Mouse (Mus musculus) 3T3-L1 (cell line): Measurements from ENCODE around the gene Ggta1.
"Not testable (repeated sequence)": the region's sequence is repeated elsewhere in the genome, so short reads cannot be mapped to it uniquely, and the experiment has no call there.

Experiments
- DNase-seq: peaks from one replicate; pipeline ENCODE4 v3.0.0-alpha.2; 2015; ENCODE audit warnings: low read depth, low spot score

Ggta1 gene

GRCm38 (mm10) chr2:35461131-35461947, 1.7 kb downstream of the Ggta1 start:
- peak; percentile 94 for DNase-seq

DNA sequence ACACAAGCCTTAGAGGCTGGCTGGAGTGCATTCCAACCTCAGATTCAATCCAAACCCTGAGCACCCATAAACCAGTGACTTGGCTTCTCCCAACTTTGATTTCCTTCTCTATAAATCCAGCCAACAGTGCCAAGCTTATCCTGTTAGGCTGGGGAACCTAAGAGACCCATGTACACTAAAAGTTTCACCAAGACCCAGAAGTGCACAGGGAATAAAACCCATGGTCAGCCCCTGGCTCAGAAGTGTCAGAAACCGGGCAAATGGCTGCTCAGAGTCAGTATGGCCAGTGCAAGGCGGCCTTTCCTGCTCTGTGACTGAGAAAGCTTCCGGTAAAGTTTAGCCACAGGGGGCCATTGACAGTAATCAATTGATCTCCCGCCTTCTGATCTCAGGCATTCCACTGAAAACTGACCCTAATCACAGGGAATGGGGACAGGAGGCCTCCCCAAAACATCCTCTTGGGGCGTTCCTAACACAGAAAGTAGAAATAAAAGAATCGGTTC, 2.6 kb downstream of the Ggta1 start:
- no peak for DNase-seq

DNA sequence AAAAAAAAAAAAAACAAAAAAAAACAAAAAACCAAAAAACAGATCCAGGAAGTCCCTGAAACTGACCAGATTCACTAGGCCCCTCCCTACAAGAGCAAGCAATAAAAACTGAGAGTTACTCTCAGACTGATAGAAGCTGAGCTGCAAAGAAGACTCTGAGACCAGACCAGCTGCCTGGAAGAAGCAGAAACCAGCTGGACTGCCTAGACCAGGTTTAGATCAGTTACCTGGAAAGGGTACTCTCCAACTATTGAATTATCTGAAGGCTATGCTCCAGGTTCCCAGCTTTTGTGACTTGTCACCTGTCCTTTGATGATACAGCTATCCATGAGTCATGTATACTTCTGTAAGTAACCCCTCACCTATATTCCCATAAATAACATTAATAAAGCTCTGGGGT, 3.7 kb downstream of the Ggta1 start:
- no peak for DNase-seq

DNA sequence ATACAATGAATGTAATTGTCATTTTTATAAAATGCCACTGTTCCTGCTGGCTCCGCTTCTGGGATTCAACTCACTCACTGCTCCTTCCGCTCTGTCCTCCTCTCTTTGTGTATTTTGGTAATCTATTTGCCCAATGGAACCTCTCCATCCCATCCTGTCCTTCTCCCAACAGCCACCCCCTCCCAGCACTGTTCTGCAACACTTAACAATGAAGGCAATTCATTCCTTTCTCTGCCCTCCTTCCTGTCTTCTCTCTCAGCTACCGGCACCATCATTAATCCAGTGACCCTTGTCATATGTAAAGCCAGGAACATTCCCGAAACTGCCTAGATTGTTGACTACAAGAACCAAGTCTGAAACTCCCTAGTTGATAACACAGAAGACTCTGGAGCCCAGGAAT, 4.6 kb downstream of the Ggta1 start:
- DNase-seq, result no peak

- DNase-seq, result peak; percentile 70
Observed at GRCm38 (mm10) chr2:35453736-35454135, 9.3 kb downstream of the Ggta1 start.

- DNase-seq, result not testable (repeated sequence)
Observed at GRCm38 (mm10) chr2:35452695-35453094, 10.3 kb downstream of the Ggta1 start.

DNA sequence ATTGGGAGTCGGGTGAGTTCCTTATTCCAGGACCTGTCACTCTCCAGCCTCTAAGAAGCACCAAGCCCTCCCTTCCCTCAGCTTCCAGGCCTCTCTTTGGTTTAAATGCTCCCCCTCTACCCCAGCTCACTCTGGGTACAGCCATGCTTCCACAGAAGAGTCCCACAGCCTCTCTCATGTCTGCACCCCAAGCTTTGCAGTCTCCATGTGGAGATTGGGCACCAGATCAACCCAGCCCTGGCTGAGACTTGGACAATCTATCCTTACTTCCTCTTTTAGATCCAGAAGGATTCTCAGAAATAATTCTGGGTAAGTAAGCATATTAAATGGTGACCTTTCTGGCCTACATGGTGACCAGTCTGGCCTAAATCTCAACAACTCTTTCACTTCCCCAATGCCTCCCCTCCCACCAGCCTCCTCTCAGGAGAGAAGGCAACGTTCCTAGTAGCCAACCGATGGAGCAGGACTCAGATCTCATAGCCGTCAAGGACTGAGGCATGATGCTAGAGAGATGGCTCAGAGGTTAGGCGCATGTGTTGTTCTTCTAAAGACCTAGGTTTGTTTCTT, 11.5 kb downstream of the Ggta1 start:
- no peak for DNase-seq

DNA sequence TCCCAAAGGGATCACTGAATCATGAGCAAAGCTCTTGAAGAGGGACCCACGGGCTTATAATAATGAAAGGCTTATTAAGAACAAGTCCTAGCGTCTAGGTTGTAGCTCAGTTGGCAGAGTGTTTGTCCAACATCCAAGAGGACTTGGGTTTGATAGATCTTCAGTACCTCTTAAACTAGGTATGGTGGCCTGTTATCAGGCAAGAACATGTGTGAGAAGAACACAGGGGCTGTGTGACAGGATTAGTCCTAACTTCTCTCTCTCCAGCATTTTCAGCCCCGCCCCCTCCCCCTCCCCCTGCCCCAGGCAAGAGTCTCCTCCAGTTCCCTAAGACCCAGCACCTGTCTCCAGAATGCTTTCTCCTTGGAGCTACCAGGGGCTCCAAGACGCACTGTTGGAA, 12.2 kb downstream of the Ggta1 start:
- no peak for DNase-seq

DNA sequence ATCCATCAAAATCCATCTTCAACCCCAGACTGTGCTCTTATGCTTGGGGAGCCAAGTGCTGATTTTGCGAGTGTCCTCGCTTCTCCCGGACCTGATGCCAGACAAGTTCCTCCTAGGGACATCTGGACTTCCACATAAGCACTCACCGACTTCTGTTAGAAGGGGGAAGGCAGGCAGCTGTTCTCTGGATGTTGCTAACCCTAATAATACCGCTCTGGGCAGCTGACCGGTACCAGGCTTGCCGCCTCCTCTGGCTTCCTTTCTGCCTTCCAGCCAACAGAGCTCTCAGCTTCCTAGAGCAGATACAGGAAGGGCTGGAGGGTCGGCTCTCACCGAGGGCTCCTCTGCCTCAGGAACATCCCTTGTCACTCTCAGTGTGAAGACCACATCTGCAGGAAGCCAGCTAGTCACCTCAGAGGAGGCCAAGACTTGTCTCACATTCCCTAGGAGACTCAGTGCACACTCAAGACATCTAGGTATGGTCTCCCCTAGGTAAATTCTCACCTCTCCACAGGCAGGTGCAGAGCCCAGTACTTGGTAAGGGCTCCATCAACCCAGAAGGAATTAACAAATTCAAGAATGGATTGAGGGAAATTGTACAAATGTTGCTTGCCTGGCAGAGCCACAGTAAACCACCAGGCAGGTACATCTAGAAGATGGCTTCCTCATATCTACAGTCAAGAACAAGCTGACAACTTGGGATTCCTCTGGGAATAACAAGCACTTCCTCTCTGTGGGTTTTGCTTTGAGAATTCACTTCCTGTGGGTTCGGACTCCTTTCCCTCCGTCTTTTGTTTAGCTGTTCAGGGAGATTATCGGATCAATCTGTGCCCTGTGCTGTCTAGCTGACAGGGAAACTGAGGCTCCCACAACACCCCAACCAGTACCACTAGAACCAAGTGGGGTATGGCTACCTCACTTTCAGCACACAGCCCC, 13.1 kb downstream of the Ggta1 start:
- no peak for DNase-seq

- DNase-seq, result no peak
Observed at GRCm38 (mm10) chr2:35448914-35449670, 13.9 kb downstream of the Ggta1 start.

DNA sequence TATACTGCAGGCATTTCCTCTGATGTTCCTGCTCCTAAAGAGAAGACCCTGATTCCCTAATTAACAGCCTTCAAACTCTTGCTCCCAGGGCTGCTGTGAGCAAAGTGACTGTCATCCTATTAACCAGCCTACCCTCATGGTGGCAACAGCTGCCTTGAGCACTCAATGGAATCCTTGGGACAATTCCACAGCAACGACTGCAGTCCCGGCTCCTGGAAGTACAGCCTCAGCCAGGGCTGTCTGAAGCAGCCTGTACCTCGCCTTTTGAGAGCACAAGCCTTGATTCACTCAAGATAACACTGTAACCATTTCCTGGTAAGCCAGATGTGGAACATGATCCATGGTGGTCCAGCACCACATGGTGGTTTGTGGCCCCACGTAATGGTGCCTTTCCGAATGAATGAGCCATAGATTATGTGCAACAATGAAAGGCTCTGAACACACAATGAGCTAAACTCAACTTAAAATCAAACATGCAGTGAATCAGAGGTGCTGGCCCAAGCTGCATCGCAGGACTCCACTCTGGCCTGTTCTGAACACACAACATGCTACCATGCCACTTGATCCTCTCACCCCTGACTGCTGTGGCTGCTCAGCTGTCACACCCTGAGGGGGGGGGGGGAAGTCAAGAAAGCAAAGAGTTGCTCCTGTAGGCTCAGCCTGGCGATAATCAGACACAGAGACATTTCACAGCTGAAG, 14.7 kb downstream of the Ggta1 start:
- DNase-seq, result no peak

DNA sequence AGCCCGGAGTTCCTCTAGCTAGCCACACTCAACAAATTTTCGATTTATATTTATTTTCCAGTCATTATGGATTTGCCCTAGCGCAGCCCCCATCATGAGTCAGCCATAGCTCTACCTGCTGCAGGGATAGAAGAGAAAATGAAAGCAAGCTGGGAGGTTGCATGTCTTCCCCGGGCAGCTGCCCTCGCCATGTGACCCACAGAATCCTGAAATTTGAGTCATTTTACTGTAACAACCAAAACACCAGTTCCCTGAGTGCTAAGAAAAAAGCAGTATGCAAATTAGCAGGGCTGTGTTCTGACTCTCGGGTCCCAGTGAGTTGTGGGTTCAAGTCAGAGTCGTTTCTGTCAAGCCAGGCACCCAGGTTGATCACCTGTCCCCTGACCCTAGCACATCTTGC, 15.6 kb downstream of the Ggta1 start:
- peak; percentile 83 for DNase-seq

DNA sequence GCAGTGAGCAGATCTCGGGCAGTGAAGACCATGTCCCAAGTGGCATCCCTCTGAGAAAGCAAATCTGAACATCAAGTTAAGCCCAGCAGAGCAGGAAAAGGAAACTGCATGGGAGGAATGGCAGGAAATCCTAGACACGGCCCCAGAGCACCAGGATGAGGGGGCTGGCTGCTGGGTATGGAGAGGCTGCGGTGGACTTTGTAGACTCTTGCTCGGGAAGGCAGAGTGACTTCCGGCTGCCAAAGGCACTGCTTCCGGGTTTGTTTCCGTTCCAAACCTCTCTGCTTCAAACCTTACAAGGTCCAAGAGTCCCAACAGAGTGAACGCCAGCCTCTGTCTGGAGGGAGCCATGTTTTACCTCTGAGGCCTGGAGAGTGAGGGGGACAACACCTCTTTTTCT, 16.2 kb downstream of the Ggta1 start:
- no peak for DNase-seq

DNA sequence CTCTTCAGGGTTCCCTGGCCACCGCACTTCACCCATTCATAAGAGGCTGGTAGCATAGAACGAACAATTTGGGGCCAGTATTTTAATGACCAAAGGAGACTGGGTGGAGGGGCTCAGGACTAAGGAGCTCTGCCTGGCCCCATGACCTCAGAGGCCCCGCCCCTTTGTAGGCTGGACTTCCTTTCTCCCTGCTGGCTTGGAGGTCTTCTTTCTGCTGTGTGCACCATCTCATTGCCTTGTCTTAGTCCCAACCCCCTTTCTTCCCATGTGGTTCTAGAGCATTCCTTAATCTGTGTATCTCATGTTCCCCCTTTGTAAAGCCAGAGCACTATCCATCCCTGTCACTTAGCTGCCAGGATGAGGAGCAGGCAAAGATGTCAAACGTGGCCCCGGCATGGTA, 16.7 kb downstream of the Ggta1 start:
- DNase-seq, result no peak

- DNase-seq, result peak; percentile 73
Observed at GRCm38 (mm10) chr2:35445610-35446009, 17.4 kb downstream of the Ggta1 start.

- DNase-seq, result no peak
Observed at GRCm38 (mm10) chr2:35444764-35445262, 18.2 kb downstream of the Ggta1 start.

DNA sequence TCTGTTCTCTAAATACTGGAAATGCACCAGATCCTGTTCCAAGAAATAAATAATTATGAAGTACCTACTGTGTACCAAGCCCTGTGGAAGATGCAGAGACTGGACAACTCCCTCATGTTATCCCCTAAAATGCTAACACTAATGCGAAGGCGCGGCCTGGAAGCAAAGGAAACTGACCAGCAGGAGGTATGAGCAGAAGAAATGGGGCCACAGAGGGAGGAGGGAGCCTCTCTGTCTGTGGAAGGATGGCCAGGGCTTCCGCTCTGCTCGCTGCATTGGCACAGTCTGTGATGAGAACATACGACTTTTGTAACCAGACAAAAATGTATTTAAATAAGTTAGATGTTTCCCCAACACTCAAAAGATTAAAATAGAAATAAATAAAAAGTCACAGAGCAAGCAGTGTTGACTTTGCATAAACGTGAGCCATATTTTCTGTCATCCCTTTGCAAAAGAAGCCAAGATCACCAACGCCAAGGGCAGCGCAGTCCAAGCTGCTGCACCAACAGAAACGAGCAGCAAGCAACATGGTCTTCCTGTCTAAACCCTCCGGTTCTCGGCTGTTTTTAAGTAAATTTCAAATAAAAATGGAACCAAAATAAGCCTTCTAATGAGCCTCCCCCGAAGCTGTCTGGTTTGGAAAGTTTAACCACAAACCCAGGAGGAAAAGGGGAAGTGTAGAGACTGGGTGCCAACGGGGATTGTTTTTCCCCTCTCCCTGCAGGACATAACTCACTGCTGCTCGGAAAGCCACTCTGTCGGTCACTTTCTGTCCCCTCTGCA, 18.9 kb downstream of the Ggta1 start:
- no peak for DNase-seq

DNA sequence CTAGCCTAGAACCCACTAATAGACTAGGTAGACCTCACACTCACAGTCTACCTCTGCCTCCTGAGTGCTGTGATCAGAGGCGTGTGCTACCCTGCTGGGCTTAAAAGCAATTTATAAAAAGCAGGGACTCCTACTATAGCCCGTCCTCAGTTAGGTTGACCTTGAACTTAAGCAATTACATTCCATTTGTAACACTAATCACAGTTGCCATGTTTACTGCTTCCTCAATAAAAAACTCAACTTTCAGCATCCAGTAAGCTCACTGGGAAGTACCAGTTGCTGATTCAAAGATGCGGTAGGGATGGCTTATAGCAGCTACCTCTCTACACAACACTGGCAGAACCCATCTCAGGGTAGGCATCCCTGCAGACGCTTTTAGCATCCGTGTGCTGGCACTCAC, 19.7 kb downstream of the Ggta1 start:
- no peak for DNase-seq

GRCm38 (mm10) chr2:35442079-35442478, 21.0 kb downstream of the Ggta1 start:
- no peak for DNase-seq

DNA sequence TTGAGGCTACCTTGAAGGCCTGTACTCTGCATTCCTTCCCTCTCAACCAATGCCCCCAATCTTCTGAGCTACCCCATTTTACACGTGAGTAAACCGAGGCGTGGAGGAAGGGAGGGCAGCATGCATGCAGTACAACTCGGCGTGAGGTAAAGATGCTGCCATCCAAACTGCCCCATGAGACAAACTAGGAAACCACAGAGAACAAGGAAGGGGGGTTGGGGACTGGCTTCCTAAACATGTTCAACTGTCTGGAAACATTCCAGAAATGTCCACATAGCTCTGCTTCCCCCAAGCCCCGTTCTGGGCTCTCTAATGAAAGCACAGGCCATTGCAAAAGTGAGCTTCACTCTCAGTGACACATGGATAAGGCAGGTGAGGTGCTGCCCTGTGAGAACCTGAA, 21.6 kb downstream of the Ggta1 start:
- DNase-seq, result no peak
